Mouse (Mus musculus): ENCODE data around the gene Stac2.

- TF ChIP-seq USF1 (IDR thresholded peaks at IDR 0.05; ENCODE audit: low read depth) (no peak), CTCF (IDR thresholded peaks at IDR 0.05; ENCODE audit: control insufficient read depth, insufficient read depth, insufficient read length) (peak; percentile 16), CEBPB (IDR thresholded peaks at IDR 0.05; ENCODE audit: low read depth) (no peak)
These were observed 34.2 kb downstream of the Stac2 start for GRCm38 (mm10) chr11:98018858-98019641.
